Comparison of ENCODE assay signal across 11 mouse cellular contexts in the genomic region with DNA sequence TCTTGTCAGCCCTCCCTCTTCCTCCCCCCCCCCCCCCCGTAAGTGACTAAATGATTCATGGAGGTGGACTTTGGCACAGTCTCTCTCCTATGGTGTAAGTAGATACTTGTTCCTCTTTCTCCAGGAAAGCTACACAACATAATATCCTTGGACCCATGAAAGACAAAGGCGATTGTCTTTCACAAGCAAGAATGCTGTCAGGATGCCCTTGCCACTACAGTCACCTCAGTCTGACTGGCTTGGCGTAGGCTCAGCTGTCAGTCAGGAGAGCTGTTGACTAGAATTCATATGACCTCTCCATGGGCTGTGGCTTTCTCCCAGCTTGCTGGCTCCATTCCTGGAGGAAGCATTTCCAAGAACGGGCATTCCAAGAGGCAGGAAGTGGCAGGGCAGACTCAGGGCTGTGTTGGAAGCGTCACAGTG. TPM values are rescaled to one million over a fixed set of nuclear protein-coding genes. Genes with fewer than 3 reads are reported as not detected.
DNase-seq lines count a peak whose midpoint lies in the region; ATAC-seq and TF ChIP-seq lines count a peak whose summit lies in the region.
"Had no signal": no experiment of that assay in that cellular context is flagged by ENCODE, and none has a peak within 500 bp of the region (broad histone marks: within the 10 kb centered on the region; RNA-seq: fewer than 3 reads in every experiment).

No protein-coding gene starts in this region.

- 22% methylated on average over 5 of the region's 5 CpGs for WGBS in kidney, adult 2 months
- WGBS in kidney, embryonic 14.5 days: 63% methylated on average over 5 of the region's 5 CpGs

- no peaks in the 10 kb centered on the region for H3K9me3 ChIP-seq in kidney, embryonic 14.5 days (ENCODE audit: control insufficient read depth, low read length)
- H3K9me3 ChIP-seq: embryonic facial prominence, embryonic 12.5 days had no signal

- H3K36me3 ChIP-seq in kidney, adult 2 months (ENCODE audit: control insufficient read depth, insufficient read depth, low read length): no peaks in the 10 kb centered on the region
- H3K36me3 ChIP-seq in kidney, embryonic 14.5 days (ENCODE audit: control insufficient read depth, insufficient read depth, low read length): no peaks in the 10 kb centered on the region
- no peaks in the 10 kb centered on the region for H3K36me3 ChIP-seq in myocyte (ENCODE audit: control insufficient read depth, insufficient read depth)
- H3K36me3 ChIP-seq: embryonic facial prominence, embryonic 12.5 days had no signal

- TF ChIP-seq CTCF in kidney, adult 2 months (conservative IDR thresholded peaks at IDR 0.05; ENCODE audit: insufficient read depth, insufficient read length, low read depth, low read length): no peak

- H3K4me2 ChIP-seq in kidney, embryonic 14.5 days (replicated peaks; ENCODE audit: low read depth, low read length): no peak overlapping the region
- H3K4me2 ChIP-seq in myocyte (ENCODE audit: low read depth): peak overlapping the region; percentile 63
- H3K4me2 ChIP-seq: embryonic facial prominence, embryonic 12.5 days; lung, embryonic 14.5 days had no signal

- no peak for ATAC-seq in kidney, embryonic 14.5 days (ENCODE audit: low FRiP score, low TSS enrichment)
- ATAC-seq: Patski had no signal

- H3K9ac ChIP-seq in kidney, embryonic 14.5 days (ENCODE audit: low read depth, low read length): no peak overlapping the region
- H3K9ac ChIP-seq: embryonic facial prominence, embryonic 12.5 days; lung, embryonic 14.5 days had no signal

- no peaks in the 10 kb centered on the region for H3K27me3 ChIP-seq in kidney, adult 2 months (replicated peaks; ENCODE audit: control insufficient read depth, insufficient read depth, low read length)
- no peaks in the 10 kb centered on the region for H3K27me3 ChIP-seq in kidney, embryonic 14.5 days (ENCODE audit: control insufficient read depth, insufficient read depth, low read length)
- H3K27me3 ChIP-seq in myocyte (ENCODE audit: control insufficient read depth, insufficient read depth, insufficient read length): no peaks in the 10 kb centered on the region
- H3K27me3 ChIP-seq: embryonic facial prominence, embryonic 12.5 days; Patski had no signal

- no peak for TF ChIP-seq POLR2A in kidney, adult 2 months (IDR thresholded peaks at IDR 0.05; ENCODE audit: low read depth, low read length)
- TF ChIP-seq POLR2A in myocyte (IDR thresholded peaks at IDR 0.05; ENCODE audit: insufficient read length, low read depth): no peak

- H3K4me1 ChIP-seq in kidney, adult 2 months (ENCODE audit: control insufficient read depth, insufficient read depth, low read length): peaks cover 8% of the 10 kb centered on the region
- no peaks in the 10 kb centered on the region for H3K4me1 ChIP-seq in kidney, embryonic 14.5 days (ENCODE audit: control insufficient read depth, insufficient read depth, low read length)

- H3K27ac ChIP-seq in kidney, adult 2 months (ENCODE audit: insufficient read depth, low read depth, low read length): no peak overlapping the region
- no peak overlapping the region for H3K27ac ChIP-seq in kidney, embryonic 14.5 days (ENCODE audit: low read depth, low read length)
- H3K27ac ChIP-seq: embryonic facial prominence, embryonic 12.5 days had no signal

- H3ac ChIP-seq in myocyte (ENCODE audit: control insufficient read depth, insufficient read length): no peak overlapping the region

- DNase-seq in kidney, adult 2 months: peak; percentile 94
- DNase-seq in heart, adult 9 months (ENCODE audit: low spot score in 2 of 2): peak; percentile 41 to 60
- DNase-seq in kidney, postnatal 10 days: peak; percentile 46
- no peak for DNase-seq in liver
- DNase-seq in ovary, postnatal 36 days (ENCODE audit: low spot score): no peak
- no peak for DNase-seq in c-Kit-positive CD71-positive TER-119-positive erythroid progenitor cells, embryonic 14.5 days (ENCODE audit: low spot score)
- DNase-seq: lung, embryonic 14.5 days had no signal

- H3K79me2 ChIP-seq in myocyte (ENCODE audit: control insufficient read depth, insufficient read depth): no peaks in the 10 kb centered on the region

- H3K4me3 ChIP-seq in kidney, adult 2 months (ENCODE audit: insufficient read depth, low read depth, low read length): no peak overlapping the region
- H3K4me3 ChIP-seq in kidney, embryonic 14.5 days (ENCODE audit: low read length): no peak overlapping the region
- no peak overlapping the region for H3K4me3 ChIP-seq in myocyte
- H3K4me3 ChIP-seq: embryonic facial prominence, embryonic 12.5 days had no signal

TF ChIP-seq in myocyte, 11 proteins besides CTCF, POLR2A, EP300 and RAD21:
- peak in 1 of 3 experiments; percentile 56 for TF ChIP-seq MYOD1 (IDR thresholded peaks at IDR 0.05; ENCODE audit: control insufficient read depth in 1 of 3, insufficient read length in 2 of 3, low read depth in 2 of 3)
- no peak for TF ChIP-seq E2F4 (IDR thresholded peaks at IDR 0.05; ENCODE audit: insufficient read depth)
- TF ChIP-seq MYOG (IDR thresholded peaks at IDR 0.05; ENCODE audit: control insufficient read depth in 1 of 3, insufficient read depth in 1 of 3, insufficient read length in 2 of 3, low read depth in 2 of 3): peak in 1 of 3 experiments; percentile 21
TF ChIP-seq in myocyte: peak in this region for 2.

RNA-seq across cellular contexts. Expression of gene Ccdc65, which starts 6.2 kb away (rescaled TPM):
- 0.42 and 0.60 TPM in 2 replicates for polyA plus RNA-seq in kidney, adult 2 months (2012; rRNA removed)
- 0.69 and 1.0 TPM in 2 replicates for polyA plus RNA-seq in kidney, embryonic 14.5 days (2014; fragmentation: Nextera tagmentation; extraction: Ambion mirVana)
- polyA plus RNA-seq in myocyte (2012; fragmentation: generic; extraction: Trizol): 2.4 TPM

RNA-seq across cellular contexts. Expression of gene Fkbp11, which starts 13.8 kb away (rescaled TPM):
- 9.3 and 10.1 TPM in 2 replicates for polyA plus RNA-seq in kidney, adult 2 months (2012; rRNA removed)
- 28.8 and 33.4 TPM in 2 replicates for polyA plus RNA-seq in kidney, embryonic 14.5 days (2014; fragmentation: Nextera tagmentation; extraction: Ambion mirVana)
- polyA plus RNA-seq in myocyte (2012; fragmentation: generic; extraction: Trizol): 52.9 TPM

RNA-seq across cellular contexts. Expression of gene Rnd1, which starts 37.0 kb away (rescaled TPM):
- polyA plus RNA-seq in kidney, adult 2 months (2012; rRNA removed): 2.2 and 2.8 TPM in 2 replicates
- polyA plus RNA-seq in kidney, embryonic 14.5 days (2014; fragmentation: Nextera tagmentation; extraction: Ambion mirVana): 0.28 and 0.31 TPM in 2 replicates
- 14.4 TPM for polyA plus RNA-seq in myocyte (2012; fragmentation: generic; extraction: Trizol)

RNA-seq across cellular contexts. Expression of gene Arf3, which starts 48.8 kb away (rescaled TPM):
- polyA plus RNA-seq in kidney, adult 2 months (2012; rRNA removed): 114 and 143 TPM in 2 replicates
- polyA plus RNA-seq in kidney, embryonic 14.5 days (2014; fragmentation: Nextera tagmentation; extraction: Ambion mirVana): 29.8 and 39.7 TPM in 2 replicates
- polyA plus RNA-seq in myocyte (2012; fragmentation: generic; extraction: Trizol): 72.0 TPM

RNA-seq across cellular contexts. Expression of gene Ddx23, which starts 51.5 kb away (rescaled TPM):
- polyA plus RNA-seq in kidney, adult 2 months (2012; rRNA removed): 23.8 and 24.4 TPM in 2 replicates
- 27.3 and 32.2 TPM in 2 replicates for polyA plus RNA-seq in kidney, embryonic 14.5 days (2014; fragmentation: Nextera tagmentation; extraction: Ambion mirVana)
- 102 TPM for polyA plus RNA-seq in myocyte (2012; fragmentation: generic; extraction: Trizol)

Comparison
In these comparisons a context has a peak if more than half of its experiments do, and no peak if none do; other contexts are left out.
1. DNase-seq: peak in kidney, adult 2 months (single experiment), heart, adult 9 months (2 of 2) and kidney, postnatal 10 days (single experiment); none in liver (single experiment), ovary, postnatal 36 days (single experiment) and c-Kit-positive CD71-positive TER-119-positive erythroid progenitor cells, embryonic 14.5 days (single experiment).